Mouse (Mus musculus) 3T3-L1 (cell line): ENCODE measurements at regions not wholly inside any gene's neighbourhood (a gene's known extent, or its start where the extent isn't known, plus 50 kb on each side); places are given as distances from the start of the nearest gene placed in this dataset.
"Not testable (repeated sequence)": the region's sequence is repeated elsewhere in the genome, so short reads cannot be mapped to it uniquely, and the experiment has no call there.

ENCODE experiments used
- DNase-seq: peaks from one replicate; pipeline ENCODE4 v3.0.0-alpha.2; 2015; ENCODE audit warnings: low read depth, low spot score

DNA sequence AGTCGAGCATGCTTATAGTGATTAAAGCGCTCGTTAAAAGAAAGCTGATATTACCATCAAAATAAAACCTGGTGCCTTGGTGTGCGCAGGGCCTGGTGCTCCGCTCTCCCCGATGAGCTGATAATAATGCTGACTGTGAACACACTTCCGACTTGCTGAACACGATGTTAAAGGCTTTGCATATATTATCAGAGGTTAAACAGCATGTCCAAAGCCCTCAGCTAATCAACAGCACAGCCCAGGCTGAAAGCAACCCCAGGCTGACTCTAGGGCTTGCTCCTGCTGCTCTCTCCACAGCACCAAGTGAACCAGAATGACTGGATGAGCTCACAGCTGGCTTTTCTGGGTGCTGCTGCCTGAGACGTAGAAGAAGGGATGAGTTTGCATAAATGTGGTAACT, 238.2 kb upstream of the 1700012A03Rik start:
- DNase-seq = no peak

DNA sequence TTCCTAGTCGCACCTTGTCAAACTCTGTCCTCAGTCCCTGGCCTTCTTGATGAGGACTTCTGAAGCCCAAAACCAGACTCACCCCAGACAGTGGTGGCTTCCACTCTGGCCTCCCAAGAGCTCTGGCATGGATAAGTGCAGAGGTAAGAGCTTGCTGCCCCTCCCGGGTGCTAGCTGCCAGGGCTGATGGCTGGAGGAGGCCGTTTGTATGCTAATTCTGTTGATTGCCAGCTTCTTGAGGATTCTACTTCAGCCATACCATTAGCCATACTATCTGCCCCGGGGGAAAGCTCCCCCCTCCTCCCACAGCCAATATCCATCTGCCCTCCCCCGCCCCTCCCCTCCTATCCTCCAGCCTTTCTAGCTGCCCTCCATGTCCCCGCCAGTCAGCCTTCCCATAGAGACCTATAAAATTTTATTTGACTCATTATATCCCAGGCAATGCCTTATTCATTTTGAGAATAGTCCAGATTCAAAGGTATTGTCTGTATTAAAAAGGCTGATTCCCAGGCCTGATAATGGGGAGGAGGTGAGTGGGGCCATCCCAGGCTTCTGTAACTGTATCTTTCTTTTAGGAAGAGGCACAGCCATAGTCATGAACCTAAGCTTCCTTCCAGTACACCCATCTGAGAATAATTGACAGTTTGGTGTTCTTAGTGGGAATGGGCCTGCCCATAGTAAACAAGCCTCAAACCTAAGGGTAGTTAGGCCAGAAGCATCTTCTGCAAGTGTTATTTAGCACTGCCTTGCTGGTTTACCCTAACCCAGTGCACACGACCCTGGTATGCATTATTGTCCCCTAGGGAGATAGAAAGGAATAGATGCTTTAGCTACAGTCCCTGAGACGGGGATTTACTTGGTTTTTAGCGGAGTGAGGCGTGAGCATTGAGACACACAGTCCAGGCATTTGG, 239.2 kb upstream of the 1700012A03Rik start:
- DNase-seq = no peak

DNA sequence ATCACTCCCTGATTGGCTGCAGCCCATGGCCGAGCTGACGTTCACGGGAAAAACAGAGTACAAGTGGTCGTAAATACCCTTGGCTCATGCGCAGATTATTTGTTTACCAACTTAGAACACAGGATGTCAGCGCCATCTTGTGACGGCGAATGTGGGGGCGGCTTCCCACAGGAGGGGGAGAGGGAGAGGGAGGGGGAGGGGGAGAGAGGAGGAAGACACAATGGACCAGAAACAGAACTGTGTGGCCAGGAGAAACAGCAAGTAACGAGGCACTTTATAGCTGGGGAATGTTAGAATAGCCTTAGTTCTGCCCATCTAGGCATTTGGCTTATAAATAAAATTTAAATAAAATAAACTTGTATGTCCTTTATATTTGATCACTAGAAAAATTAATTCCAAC, 240.7 kb upstream of the Podxl start:
- not testable (repeated sequence) for DNase-seq

DNA sequence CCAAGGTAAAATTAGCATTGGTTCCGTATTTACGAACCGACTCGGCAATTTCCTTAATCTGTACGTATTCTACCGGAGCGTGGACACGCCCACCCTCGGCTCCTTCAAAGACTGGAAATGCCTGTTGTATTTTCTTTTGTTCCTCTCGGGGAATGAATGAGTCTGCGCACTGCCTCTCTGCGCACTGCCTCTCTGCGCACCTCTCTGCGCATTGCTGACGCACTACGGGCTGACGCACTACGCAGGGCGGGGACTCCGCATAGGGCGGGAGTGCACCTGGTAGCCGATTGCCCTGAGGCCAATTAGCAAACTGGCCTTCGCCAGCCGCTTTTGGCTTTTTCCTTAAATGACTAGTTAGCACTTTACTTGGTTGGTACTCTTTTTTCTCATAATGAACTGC, 239.4 kb upstream of the Podxl start:
- DNase-seq = not testable (repeated sequence)

DNA sequence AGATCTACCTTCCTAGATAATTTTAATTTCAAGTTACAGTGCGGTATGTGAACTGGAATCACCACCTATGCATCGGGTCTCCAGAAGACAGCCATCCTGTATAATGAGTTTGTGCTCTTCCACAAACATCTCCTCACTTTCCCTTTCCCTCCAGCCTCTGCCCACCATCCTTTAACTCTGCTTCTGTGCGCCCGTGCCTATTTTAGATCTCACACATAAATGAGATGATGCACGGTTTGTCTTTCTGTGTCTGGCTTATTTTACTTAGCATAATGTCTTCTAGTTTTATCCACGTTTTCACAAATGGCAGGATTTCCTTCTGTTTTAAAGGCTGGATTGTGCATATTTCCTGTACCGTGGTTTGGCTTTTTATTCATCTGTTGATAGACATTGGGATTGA, 227.8 kb upstream of the Podxl start:
- DNase-seq = no peak

DNA sequence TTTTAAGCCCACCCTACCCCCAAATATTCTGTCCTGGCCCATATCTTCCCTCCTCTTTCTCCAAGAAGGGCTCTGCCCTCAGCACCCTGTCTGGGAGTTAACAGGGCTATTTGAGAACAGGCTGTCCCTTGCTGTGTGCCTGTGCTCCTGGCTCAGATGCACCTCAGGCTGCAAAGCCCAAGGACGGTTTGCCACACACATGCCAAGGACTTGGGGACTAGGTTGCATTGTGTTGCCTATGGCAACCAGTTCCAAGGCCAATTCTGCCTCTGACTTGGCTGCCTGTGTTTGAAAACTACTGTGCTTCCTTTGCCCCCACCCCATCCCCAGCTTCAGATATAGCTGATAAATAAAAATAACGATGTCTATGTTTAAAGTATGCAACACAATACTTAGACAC, 227.1 kb upstream of the Podxl start:
- no peak for DNase-seq

DNA sequence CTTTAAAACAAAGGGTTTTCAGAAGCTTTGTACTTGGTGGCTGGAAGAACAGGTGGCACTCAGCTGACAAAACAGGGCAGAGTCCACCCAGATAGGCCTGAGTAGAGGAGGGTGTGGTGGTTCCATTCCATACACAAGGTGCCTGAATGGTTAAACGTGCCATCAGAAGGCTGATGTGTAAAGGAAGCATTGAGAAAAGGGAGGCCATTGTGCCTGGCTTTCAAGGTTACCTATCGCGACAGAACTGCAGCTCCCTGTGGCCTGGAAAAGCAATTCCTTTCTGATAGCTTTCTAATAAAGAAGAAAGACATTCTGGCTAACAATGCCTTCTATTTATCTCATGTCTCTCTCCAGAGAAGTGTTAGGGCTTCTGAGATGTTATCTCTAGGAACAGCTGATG, 213.1 kb upstream of the Podxl start:
- DNase-seq = no peak

DNA sequence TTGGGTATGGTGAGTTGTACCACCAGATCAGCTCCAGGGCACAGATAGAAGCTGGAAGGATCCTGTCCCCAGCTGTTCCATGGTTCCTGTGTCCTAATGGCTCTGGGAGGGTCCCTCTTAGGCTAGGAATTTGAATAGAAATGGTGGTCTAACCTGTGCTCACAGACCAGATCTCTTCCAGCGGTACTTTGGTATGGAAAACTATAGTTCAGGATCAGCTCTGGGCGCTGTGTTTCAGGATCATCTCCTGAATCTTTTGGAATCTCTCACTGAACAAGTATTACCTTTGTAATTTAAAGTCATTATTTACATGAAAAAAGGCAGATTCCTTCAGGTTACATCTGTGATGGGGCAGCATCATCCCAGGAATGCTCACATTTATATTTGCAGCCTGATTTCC, 208.1 kb upstream of the Podxl start:
- DNase-seq = no peak

DNA sequence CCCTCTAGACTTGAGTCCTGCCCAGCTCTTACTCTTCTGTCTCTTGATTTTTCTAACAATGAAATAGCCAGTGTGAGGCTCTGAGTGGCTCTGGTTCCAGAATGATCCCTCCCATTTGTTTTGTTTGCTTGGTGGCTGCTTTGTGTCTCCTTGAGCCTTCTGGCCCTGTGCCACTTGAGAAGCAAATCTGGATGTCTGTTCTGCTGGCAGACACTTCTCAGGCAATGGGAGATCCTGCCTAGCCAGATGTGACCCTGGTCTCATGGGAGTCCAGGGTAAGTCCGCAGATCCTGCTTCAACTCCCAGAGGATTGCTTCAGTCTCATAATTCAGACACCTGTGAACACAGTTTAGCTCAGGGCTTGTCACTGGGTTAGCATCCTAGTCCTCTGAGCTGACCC, 181.8 kb upstream of the Podxl start:
- no peak for DNase-seq

DNA sequence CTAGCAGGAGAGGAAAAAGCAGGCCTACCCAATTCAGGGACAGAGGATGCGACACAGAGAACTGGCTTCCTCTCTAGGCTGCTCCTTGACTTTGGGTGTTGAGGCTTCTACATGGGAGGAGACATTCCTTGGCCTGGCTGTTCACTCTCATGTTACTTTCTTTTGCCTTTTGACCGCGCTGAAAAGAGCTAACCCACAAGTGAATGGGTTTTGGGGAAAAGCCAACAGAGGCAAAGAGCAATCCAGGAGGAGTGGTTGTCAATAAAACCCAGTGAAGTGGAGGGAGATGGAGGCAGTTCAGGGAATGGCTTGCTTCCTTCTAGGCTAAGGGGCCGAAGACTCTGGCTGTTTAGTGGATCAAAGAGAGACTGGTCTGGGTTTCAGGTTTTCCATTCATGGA, 167.6 kb upstream of the Podxl start:
- DNase-seq = no peak

DNA sequence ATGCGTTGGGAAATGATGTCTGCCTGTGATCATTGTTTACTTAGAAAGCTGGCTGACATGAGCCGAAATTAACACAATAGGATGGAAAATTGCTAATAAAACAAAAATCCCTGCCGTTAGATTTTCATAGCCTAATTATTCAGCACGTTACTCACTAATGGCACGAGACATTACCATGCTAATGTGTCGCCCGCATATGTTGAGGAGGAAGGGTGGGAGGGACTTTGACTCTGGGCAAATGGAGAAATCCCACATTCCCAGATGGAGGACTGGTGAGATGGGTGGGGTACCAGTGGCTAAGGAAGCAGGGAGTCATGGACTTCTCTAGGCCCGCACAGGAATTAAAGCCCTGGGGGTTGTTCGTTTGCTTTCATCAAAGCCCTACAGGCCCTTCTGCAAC, 155.8 kb upstream of the Podxl start:
- DNase-seq = no peak

DNA sequence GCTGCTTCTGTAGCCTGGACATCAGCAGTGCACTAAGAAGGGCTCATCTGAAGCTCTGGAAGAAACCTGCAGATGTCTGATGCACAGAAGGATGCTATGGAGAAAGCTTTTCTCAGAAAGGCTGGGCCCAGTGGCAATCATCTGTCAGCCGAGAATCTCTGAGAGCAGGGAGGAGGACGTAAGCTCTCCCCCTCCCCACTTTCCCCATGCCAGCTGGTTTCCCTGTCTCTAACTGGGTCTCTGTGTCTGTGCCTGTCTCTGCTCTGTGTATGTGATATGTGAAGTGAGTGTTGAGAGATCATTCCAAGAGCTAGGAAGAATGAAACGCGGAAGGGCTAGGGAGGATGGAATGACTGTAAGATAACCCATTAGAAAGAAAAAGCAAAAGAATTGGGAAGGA, 155.1 kb upstream of the Podxl start:
- DNase-seq = no peak

DNA sequence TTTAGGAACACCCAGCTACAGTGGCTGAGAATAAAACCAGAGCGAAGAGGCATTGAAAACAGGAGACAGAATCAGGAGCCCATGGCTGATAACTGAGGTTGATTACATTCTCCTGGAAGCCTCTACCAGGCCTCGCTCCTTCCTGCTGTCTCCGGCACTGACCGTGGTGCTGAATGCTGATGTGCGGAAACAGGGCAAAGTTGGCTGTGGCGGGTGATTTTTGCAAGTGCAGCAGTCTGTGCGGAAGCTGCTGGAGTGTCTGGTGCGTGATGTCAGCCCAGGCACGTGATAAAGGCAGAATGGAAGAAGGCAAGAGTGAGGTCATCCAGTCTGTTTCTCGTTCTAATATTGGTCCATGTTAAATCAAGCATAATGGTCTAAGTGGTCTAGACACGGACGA, 153.8 kb upstream of the Podxl start:
- peak; percentile 65 for DNase-seq

DNA sequence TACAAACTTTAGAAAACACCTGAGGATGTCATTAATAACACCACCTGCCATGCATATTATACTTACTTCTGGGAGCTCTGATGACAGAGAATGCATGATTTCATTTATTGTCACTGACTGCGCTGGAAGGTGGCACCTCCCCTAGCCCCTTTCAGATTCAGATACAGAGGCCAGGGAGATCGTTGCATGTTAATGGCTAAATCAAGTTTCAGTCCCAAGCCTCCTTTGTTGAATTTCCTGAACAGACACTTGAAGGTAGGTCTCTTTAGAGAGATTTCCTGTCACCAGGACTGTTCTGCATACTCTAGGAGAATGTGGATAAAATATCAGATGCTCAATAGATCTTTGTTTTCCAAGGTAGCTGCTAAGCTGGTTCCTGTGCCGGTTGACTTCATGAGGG, 143.5 kb upstream of the Podxl start:
- DNase-seq = no peak

DNA sequence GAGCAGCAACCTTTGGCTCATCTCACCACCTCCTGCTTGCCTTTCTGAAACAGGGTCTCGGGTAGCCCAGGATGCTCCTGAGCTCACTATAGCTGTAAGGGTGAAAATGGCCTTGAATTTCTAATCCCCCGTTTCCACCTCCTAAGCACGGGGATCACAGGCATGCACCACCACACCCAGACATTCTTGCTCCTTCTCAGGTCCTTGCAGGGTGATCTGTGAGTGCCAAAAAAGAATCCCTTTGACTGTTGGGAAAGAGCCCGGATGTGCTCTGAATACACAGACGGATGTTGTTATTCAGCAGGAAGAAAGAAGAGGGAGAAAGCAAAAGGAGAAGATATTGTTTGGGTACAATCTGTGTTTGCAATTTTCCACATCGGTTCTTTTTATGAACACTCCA, 140.4 kb upstream of the Podxl start:
- no peak for DNase-seq

DNA sequence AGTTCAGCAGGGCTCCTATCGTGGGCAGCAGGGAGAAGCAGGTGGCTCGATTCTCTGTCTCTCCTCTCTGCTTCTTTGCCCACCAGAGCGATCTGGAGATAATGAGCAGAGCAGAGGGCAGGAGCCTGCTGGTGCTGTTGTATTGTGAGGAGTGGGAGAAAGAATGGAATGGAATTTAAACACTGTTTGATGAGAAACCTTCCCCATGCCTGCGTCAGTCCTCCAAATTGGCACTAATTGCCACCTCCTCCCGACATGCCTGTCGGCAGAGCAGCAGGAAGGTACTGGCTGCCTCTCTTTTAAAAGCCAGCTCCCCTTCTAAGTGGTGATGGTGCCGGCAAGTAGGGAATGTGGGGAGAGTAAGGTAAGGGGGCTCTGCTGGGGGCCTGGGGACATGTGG, 139.2 kb upstream of the Podxl start:
- DNase-seq = no peak

DNA sequence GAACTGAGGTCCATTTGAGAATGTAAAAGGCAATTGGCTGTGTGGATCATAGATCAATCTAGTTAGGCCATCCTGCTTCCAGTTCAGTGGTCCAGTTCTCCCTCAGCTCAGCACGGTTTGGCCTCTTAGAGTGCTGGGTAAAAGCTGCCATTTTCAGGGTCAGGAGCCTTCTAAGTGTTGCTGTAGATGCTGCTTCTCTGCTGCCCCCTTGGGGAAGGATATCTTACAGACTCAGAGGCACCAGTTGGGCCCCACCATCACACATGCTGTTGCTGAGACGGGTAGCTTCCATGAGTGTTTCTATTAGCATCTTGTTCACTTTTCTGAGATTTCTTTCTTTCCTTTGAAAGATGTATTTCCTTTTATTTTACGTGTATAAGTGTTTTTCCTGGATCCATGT, 132.1 kb upstream of the Podxl start:
- no peak for DNase-seq

DNA sequence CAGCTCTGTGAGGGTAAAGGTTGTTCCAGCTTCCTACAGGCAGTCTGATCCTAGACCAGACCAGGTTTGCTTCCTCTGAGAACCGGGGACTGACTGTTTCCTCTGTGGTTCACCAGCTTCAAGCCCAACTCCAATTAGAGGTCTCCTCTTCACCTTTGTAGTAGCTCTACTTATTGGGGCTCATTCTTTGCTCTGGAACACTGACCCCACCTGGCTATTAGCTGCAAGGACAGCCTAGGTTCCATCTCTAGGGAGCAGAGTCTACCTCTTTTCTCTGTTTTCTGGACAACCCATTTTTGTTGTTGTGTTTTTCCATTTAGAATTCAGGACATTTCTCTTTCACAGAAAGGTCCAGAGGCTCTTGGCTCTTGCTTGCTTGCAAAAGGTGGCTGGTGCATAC, 129.3 kb upstream of the Podxl start:
- no peak for DNase-seq

DNA sequence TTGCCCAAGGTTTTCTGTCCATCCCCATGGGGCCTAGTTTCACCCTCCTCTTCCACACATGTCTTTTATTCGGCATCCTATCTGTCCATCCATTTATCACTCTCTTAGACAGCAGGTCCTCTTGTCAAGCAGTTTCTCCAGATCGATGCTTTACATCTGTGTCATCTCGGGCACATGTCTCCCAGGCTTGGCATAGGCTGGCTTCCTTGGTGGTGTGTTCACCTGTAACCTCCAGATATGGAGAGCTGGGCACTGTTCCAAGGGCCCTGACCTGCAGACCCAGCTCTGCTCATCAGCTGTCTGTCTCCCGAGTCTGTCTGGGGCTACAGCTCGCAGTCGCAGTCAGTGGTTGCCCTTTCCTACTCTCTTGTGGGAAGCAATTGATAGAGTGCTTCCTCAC, 128.2 kb upstream of the Podxl start:
- no peak for DNase-seq

DNA sequence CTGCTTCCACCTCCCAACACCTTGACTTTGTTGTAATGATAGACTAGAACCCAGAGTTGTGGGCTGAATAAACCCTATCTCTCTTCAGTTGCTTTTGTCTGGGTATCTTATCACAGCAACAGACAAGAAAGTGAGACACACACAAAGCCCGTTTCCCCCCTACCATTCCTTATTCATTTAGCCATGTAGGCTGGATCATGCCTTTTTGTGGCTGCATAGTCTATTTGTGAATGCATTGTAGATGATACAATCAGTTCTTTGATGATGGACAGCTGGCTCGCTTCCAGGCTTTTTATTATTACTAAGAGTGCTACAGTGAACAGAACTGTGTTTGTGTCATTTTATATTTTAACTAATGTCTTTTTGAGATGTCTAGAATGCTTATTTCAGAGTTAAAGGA, 116.3 kb upstream of the Podxl start:
- DNase-seq = no peak

DNA sequence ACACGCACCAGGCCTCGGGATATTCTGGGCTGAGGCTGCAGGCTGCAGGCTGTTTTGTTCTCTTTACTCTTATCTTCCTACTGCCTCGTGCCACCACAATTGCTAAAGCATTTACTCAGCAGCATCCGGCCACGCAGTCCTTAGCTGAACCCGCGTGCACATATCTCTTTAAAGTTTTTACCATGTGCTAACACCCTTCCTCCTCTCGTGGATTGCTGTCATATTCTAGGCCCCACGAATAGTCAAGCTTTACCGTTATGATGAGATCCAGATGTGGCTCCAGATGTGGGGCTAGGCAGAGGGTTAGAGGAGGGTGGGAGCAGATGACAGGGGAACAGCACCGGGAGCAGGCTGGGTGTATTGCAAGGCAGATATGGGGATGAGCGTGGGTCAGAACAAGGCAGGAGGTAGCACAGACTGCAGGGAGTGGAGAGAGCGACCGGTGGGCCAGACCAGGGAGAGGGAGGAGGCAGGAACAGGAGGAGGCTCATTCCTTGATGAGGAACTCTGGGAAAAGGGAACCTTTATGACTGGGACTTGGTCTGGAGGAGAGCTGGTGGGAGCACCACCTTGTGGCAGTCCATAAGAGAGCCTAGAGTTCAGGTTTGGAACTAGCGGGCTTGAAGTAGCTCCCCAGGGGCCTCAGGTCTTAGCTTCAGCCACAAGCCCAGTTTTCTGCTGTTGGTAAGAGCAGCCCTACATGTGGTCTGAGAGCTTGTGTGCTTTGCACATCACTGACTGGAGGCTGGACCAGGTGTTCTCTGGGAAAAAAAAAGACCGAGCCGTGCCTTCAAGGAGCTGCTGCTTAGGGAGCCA, 102.1 kb upstream of the Podxl start:
- peak; percentile 33 for DNase-seq

DNA sequence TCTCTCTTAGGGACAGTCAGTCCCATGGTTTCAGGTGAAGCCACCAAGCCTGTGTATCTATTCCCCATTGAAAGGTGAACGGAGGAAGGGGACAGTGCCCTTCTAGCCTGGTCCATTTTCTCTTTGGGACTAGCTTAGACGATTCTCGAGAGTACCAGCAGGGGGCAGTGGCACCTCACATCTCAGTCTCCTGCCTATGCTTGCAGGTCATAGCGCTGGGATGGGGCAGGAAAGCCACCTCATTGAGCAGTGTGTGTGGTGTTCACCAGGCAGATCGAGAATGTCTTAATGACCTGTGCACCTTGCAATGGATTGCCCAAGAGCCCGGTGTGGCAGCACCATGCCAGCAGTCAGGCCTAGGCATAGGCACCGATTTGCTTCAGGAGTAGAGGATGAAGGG, 100.7 kb upstream of the Podxl start:
- peak; percentile 81 for DNase-seq

DNA sequence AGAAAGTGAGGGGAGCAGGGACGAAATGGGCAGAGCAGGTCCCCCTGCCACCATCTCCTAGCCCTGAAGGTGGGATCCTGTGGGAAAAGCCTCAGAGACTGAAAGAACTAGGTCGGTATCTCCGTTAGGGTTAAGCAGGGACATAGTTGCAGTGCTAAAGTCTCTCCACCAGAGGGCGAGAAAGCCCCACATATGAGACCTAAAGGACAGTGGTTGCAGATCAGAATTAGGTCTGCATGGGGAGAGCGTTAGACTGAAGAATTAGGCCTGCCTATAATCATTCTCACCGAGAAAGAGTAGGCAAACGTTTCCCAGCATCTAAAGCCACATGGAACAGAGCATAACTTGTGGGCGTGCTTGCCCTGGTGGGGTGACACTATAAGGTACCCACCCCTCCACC, 97.0 kb upstream of the Podxl start:
- peak; percentile 82 for DNase-seq
